Mouse (Mus musculus): ENCODE results near the gene Mfng. TPM values are rescaled to one million over a fixed set of nuclear protein-coding genes. Genes with fewer than 3 reads are reported as not detected.

The Mfng gene
- polyA plus RNA-seq, 1 experiment from 2014 or later: 7.2 TPM

- peak; percentile 86 for TF ChIP-seq CTCF (IDR thresholded peaks at IDR 0.05; ENCODE audit: low read depth)
- no peak for TF ChIP-seq EP300 (optimal IDR thresholded peaks at IDR 0.05)
- 50% methylated on average over 14 of the region's 15 CpGs for WGBS
- peak; percentile 85 for DNase-seq (ENCODE audit: low spot score)
- Histone ChIP-seq H3K27ac (replicated peaks) (no peak overlapping the region), H3K9me3 (ENCODE audit: control insufficient read depth, low read length) (no peaks in the 10 kb centered on the region), H3K27me3 (ENCODE audit: control insufficient read depth, insufficient read depth, low read length) (no peaks in the 10 kb centered on the region), H3K4me2 (replicated peaks; ENCODE audit: low read depth) (no peak overlapping the region), H3K4me1 (replicated peaks; ENCODE audit: control insufficient read depth, insufficient read depth) (no peaks in the 10 kb centered on the region), H3K9ac (ENCODE audit: low read length) (no peak overlapping the region), H3K36me3 (ENCODE audit: control insufficient read depth, insufficient read depth, low read length) (0 out of 2 replicates have a peak, but pooled peaks cover 3% of the 10 kb centered on the region), H3K4me3 (ENCODE audit: low read depth, low read length) (no peak overlapping the region)
- peak; percentile 45; the same call in 1 of the 2 replicates for ATAC-seq (ENCODE audit: low FRiP score, low TSS enrichment)
Observed at GRCm38 (mm10) chr15:78778077-78778870, 5.0 kb upstream of the Mfng start.

DNA sequence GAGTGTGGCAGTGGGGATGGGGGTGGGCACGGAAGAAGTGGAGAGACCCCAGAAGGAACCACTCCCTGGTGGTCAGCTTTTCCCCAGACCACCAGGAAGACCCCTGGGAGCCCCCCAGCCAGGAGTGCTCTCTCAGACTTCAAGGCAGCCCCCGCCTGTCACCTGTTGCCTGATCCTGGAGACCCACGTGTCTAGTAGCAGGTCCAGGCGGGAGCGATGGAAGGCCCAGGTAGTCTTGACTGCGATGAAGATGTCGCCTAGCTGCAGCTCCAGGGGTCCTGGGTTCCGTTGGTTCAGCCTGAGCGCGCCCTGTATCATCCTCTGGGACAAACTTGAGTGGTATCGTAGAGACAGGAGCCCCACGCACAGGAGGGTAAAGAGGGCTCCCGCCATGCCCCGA, 419 bp downstream of the Mfng start:
- Histone ChIP-seq H3K9me3 (ENCODE audit: control insufficient read depth, low read length) (0 out of 2 replicates have a peak, but pooled peaks cover 3% of the 10 kb centered on the region), H3K36me3 (ENCODE audit: control insufficient read depth, insufficient read depth, low read length) (0 out of 2 replicates have a peak, but pooled peaks cover 3% of the 10 kb centered on the region), H3K4me2 (replicated peaks; ENCODE audit: low read depth) (peak overlapping the region; percentile 35), H3K27ac (replicated peaks) (peak overlapping the region; percentile 45; the same call in 1 of the 2 replicates), H3K4me1 (replicated peaks; ENCODE audit: control insufficient read depth, insufficient read depth) (no peaks in the 10 kb centered on the region), H3K4me3 (ENCODE audit: low read depth, low read length) (peak overlapping the region; percentile 17), H3K27me3 (ENCODE audit: control insufficient read depth, insufficient read depth, low read length) (no peaks in the 10 kb centered on the region), H3K9ac (ENCODE audit: low read length) (0 out of 2 replicates have a peak overlapping the region, but pooled peaks have one; percentile 13)
- TF ChIP-seq EP300 (optimal IDR thresholded peaks at IDR 0.05) (no peak), CTCF (IDR thresholded peaks at IDR 0.05; ENCODE audit: low read depth) (no peak)
- DNase-seq (ENCODE audit: low spot score): no peak
- 54% methylated on average over 14 of the region's 14 CpGs for WGBS
- no peak for ATAC-seq (ENCODE audit: low FRiP score, low TSS enrichment)

GRCm38 (mm10) chr15:78772368-78772763, 909 bp downstream of the Mfng start:
- H3K9me3 ChIP-seq (ENCODE audit: control insufficient read depth, low read length): 0 out of 2 replicates have a peak, but pooled peaks cover 3% of the 10 kb centered on the region
- 53% methylated on average over 4 of the region's 4 CpGs for WGBS
- no peak for ATAC-seq (ENCODE audit: low FRiP score, low TSS enrichment)
- H3K4me3 ChIP-seq (ENCODE audit: low read depth, low read length): no peak overlapping the region
- 0 out of 2 replicates have a peak, but pooled peaks cover 3% of the 10 kb centered on the region for H3K36me3 ChIP-seq (ENCODE audit: control insufficient read depth, insufficient read depth, low read length)
- H3K4me2 ChIP-seq (replicated peaks; ENCODE audit: low read depth): peak overlapping the region; percentile 8; the same call in 1 of the 2 replicates
- H3K27ac ChIP-seq (replicated peaks): peak overlapping the region; percentile 45; the same call in 1 of the 2 replicates
- TF ChIP-seq CTCF (IDR thresholded peaks at IDR 0.05; ENCODE audit: low read depth): no peak
- TF ChIP-seq EP300 (optimal IDR thresholded peaks at IDR 0.05): no peak
- H3K27me3 ChIP-seq (ENCODE audit: control insufficient read depth, insufficient read depth, low read length): no peaks in the 10 kb centered on the region
- DNase-seq (ENCODE audit: low spot score): no peak
- no peaks in the 10 kb centered on the region for H3K4me1 ChIP-seq (replicated peaks; ENCODE audit: control insufficient read depth, insufficient read depth)
- no peak overlapping the region for H3K9ac ChIP-seq (ENCODE audit: low read length)

DNA sequence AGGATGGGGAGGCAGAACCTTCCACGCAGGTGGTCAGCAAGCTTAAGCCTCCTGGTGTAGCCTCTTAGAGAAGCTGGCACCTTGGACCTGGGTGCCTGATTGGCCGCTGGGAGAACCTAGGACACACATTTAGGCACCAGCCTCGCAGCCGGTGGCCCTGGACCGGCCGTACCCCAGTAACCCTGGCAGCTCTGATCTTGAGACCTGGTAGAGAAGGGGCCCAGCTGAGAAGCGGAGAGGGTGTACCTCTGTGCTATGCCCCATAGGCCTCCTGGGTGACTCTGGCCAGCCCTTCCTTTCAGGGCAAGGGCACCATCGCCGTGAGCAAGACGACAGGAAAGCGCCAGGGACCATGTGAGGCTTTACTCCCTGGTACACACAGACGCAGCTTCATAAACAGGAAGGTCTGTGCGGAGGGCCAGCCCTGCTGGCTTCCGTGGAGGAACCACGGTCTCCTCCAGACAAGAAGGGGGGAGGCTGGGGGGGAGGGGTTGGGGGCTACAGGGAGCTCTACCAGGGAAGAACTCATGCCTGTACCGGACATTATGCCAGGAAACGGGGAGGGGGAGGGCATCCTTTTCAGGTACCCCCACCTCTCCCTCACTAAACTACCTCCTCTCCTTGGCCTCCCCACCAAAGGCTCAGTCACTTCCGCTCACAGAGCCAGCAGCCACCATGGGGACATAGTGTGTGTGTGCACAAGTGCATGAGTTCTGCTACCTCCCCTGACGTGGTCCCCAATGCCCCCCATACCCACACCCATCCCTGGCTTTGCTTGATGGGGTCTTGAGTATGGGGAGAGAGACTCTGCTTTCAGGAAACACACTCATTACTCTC, 1.5 kb downstream of the Mfng start:
- Histone ChIP-seq H3K27me3 (ENCODE audit: control insufficient read depth, insufficient read depth, low read length) (no peaks in the 10 kb centered on the region), H3K36me3 (ENCODE audit: control insufficient read depth, insufficient read depth, low read length) (0 out of 2 replicates have a peak, but pooled peaks cover 3% of the 10 kb centered on the region), H3K9ac (ENCODE audit: low read length) (no peak overlapping the region), H3K4me1 (replicated peaks; ENCODE audit: control insufficient read depth, insufficient read depth) (no peaks in the 10 kb centered on the region), H3K4me3 (ENCODE audit: low read depth, low read length) (no peak overlapping the region), H3K4me2 (replicated peaks; ENCODE audit: low read depth) (peak overlapping the region; percentile 8; the same call in 1 of the 2 replicates), H3K9me3 (ENCODE audit: control insufficient read depth, low read length) (0 out of 2 replicates have a peak, but pooled peaks cover 3% of the 10 kb centered on the region), H3K27ac (replicated peaks) (peak overlapping the region; percentile 65)
- 61% methylated on average over 17 of the region's 19 CpGs for WGBS
- no peak for TF ChIP-seq EP300 (optimal IDR thresholded peaks at IDR 0.05)
- TF ChIP-seq CTCF (IDR thresholded peaks at IDR 0.05; ENCODE audit: low read depth): no peak
- DNase-seq (ENCODE audit: low spot score): no peak
- peak; percentile 41; the same call in 1 of the 2 replicates for ATAC-seq (ENCODE audit: low FRiP score, low TSS enrichment)

DNA sequence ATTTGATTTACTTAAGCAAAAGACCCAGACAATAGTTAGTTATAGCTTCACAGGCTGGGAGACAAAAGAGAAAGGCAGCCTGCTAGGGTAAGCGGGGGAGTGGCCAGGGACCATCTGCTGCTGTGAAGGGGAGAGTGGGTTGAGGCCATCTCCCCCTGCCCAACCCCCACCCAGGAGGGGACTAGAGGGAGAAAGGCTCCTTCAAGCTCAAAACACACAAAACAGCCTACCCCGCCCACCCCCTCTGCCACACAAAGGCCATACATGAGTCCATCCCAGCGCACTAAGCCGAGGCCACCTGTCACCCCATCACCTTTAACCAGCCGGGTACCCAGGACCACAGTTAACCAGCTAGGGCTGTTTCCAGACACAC, 2.3 kb downstream of the Mfng start:
- H3K9me3 ChIP-seq (ENCODE audit: control insufficient read depth, low read length): 0 out of 2 replicates have a peak, but pooled peaks cover 3% of the 10 kb centered on the region
- 0 out of 2 replicates have a peak, but pooled peaks cover 3% of the 10 kb centered on the region for H3K36me3 ChIP-seq (ENCODE audit: control insufficient read depth, insufficient read depth, low read length)
- H3K4me3 ChIP-seq (ENCODE audit: low read depth, low read length): no peak overlapping the region
- WGBS: 40% methylated on average over 5 of the region's 5 CpGs
- no peak overlapping the region for H3K4me2 ChIP-seq (replicated peaks; ENCODE audit: low read depth)
- DNase-seq (ENCODE audit: low spot score) (no peak), ATAC-seq (ENCODE audit: low FRiP score, low TSS enrichment) (no peak)
- H3K27ac ChIP-seq (replicated peaks): no peak overlapping the region
- TF ChIP-seq EP300 (optimal IDR thresholded peaks at IDR 0.05) (no peak), CTCF (IDR thresholded peaks at IDR 0.05; ENCODE audit: low read depth) (no peak)
- H3K27me3 ChIP-seq (ENCODE audit: control insufficient read depth, insufficient read depth, low read length): no peaks in the 10 kb centered on the region
- no peak overlapping the region for H3K9ac ChIP-seq (ENCODE audit: low read length)
- no peaks in the 10 kb centered on the region for H3K4me1 ChIP-seq (replicated peaks; ENCODE audit: control insufficient read depth, insufficient read depth)
